Mouse (Mus musculus): ENCODE data around the gene Hoxa10.

Hoxa10 gene

GRCm38 (mm10) chr6:52232984-52233545, 7.6 kb downstream of the Hoxa10 start:
- in situ Hi-C loops (cut with MboI, MseI): no loop called here

- in situ Hi-C loops (cut with MboI, MseI): no loop called here
Measured at GRCm38 (mm10) chr6:52232568-52232965, 8.1 kb downstream of the Hoxa10 start.

- in situ Hi-C loops (cut with MboI, MseI): no loop called here
Measured at GRCm38 (mm10) chr6:52231885-52232567, 8.6 kb downstream of the Hoxa10 start.

- in situ Hi-C loops (cut with MboI, MseI): no loop called here
Measured at GRCm38 (mm10) chr6:52230516-52231165, 10.0 kb downstream of the Hoxa10 start, which contains the start of gene Hoxa9. Hoxa9 (minus strand) TSS chr6:52231089.

- in situ Hi-C loops (cut with MboI, MseI): loop anchor here (10.0 kb wide), 6 partner anchors 385 to 1055 kb away; no protein-coding TSS in a partner anchor
Measured at GRCm38 (mm10) chr6:52229558-52230416, 10.9 kb downstream of the Hoxa10 start.

GRCm38 (mm10) chr6:52228475-52229465, 11.9 kb downstream of the Hoxa10 start:
- in situ Hi-C loops (cut with MboI, MseI): loop anchor here (10.0 kb wide), 6 partner anchors 384 to 1054 kb away; no protein-coding TSS in a partner anchor

- in situ Hi-C loops (cut with MboI, MseI): loop anchor here (10.0 kb wide), 6 partner anchors 383 to 1053 kb away; no protein-coding TSS in a partner anchor
Measured at GRCm38 (mm10) chr6:52227470-52228222, 13.0 kb downstream of the Hoxa10 start.

- in situ Hi-C loops (cut with MboI, MseI): loop anchor here (10.0 kb wide), 6 partner anchors 382 to 1052 kb away; no protein-coding TSS in a partner anchor
Measured at GRCm38 (mm10) chr6:52226569-52227257, 13.9 kb downstream of the Hoxa10 start.

GRCm38 (mm10) chr6:52225612-52226568, 14.8 kb downstream of the Hoxa10 start:
- in situ Hi-C loops (cut with MboI, MseI): loop anchor here (10.0 kb wide), 6 partner anchors 381 to 1051 kb away; no protein-coding TSS in a partner anchor

- in situ Hi-C loops (cut with MboI, MseI): loop anchor here (5.0 to 10.0 kb wide), 8 partner anchors 380 to 1050 kb away; no protein-coding TSS in a partner anchor
Measured at GRCm38 (mm10) chr6:52224895-52225611, 15.6 kb downstream of the Hoxa10 start.

- in situ Hi-C loops (cut with MboI, MseI): loop anchor here (5.0 to 10.0 kb wide), 8 partner anchors 379 to 1049 kb away; no protein-coding TSS in a partner anchor
Measured at GRCm38 (mm10) chr6:52223939-52224760, 16.5 kb downstream of the Hoxa10 start.

GRCm38 (mm10) chr6:52222729-52223128, 17.9 kb downstream of the Hoxa10 start:
- in situ Hi-C loops (cut with MboI, MseI): loop anchor here (5.0 to 10.0 kb wide), 8 partner anchors 378 to 1048 kb away; no protein-coding TSS in a partner anchor

- in situ Hi-C loops (cut with MboI, MseI): loop anchor here (5.0 to 10.0 kb wide), 8 partner anchors 377 to 1047 kb away; no protein-coding TSS in a partner anchor
Measured at GRCm38 (mm10) chr6:52221993-52222685, 18.5 kb downstream of the Hoxa10 start.

GRCm38 (mm10) chr6:52221337-52221992, 19.2 kb downstream of the Hoxa10 start, which contains the start of gene Hoxa7:
Hoxa7 (minus strand) TSS chr6:52221854.
- in situ Hi-C loops (cut with MboI, MseI): loop anchor here (5.0 to 10.0 kb wide), 8 partner anchors 377 to 1047 kb away; no protein-coding TSS in a partner anchor
